Mouse (Mus musculus): ENCODE results near the gene Ggt6. TPM values are rescaled to one million over a fixed set of nuclear protein-coding genes. Genes with fewer than 3 reads are reported as not detected.

Ggt6 gene
- polyA plus RNA-seq, 1 experiment from 2014 or later: not detected

DNA sequence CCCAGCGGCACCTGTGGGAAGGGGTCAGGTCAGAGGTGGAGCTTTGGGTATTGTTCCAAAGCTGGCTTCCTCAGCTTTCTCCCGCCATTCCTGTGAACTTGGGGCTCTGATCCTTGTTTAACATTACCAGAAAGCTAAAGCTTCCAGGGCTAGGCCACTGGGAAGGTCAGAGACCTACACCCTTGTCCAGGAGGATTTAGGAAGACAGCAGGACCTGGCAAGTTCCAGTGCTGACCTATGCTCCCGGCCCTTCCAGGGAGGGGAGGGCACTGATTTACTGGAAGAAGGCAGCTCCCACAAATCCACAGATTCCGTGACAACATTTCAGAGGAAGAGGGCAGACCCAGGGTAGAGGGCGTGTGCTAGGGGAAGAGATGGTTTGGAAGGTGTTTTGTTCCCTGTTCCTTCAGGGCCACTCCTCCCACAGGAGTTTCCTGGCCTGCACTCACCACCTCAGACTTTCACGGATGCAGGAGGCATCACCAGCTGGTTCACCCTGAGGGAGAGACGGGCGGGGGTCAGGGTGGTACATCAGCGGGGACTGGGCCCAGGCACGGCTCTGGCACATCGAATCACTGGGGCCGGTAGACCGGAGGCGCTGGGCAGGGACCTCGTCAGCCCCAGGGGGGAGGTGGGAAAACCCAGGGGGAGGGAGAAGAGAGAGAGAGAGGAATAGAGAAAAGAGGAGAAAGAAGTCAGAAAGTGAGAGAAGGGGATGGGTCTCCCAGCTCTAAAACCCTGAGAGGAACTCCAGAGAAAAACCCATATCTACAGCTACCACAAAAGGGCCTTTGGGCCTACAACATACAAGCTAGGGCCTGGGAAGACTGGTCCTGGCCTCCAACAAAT is 18.0 kb downstream of the Ggt6 start:
- 63% methylated on average over 15 of the region's 15 CpGs for WGBS
- Histone ChIP-seq H3K36me3 (peaks cover 75% of the 10 kb centered on the region), H3K27ac (0 out of 2 replicates have a peak overlapping the region, but pooled peaks have one; percentile 46), H3K9me3 (no peaks in the 10 kb centered on the region), H3K27me3 (ENCODE audit: insufficient read depth, poor library complexity, severe bottlenecking) (no peaks in the 10 kb centered on the region), H3K4me3 (no peak overlapping the region), H3K4me1 (replicated peaks) (peaks cover 49% of the 10 kb centered on the region)
- no peak for DNase-seq (ENCODE audit: low spot score)

DNA sequence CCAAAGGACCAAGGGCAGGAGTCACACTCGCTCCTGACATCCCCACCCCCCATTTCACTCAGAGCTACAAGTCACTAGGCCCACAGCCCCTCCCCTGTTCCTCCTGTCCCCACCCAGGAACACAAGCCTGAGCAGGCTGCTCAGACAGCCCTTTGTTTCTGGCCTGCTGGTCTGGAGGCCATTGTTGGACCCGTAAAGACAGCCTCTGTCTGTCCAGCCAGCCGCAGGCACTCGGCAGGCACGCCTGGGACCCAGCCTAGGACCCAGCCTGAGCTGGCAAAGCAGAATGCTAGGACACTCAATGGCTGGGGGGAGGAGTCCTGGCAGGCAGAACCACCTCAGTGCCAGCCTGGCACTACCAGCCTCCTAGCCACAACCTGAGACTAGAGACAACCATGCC is 20.4 kb downstream of the Ggt6 start:
- Histone ChIP-seq H3K27me3 (ENCODE audit: insufficient read depth, poor library complexity, severe bottlenecking) (no peaks in the 10 kb centered on the region), H3K9me3 (no peaks in the 10 kb centered on the region), H3K4me3 (no peak overlapping the region; the same call in 1 of the 2 replicates), H3K4me1 (replicated peaks) (peaks cover 60% of the 10 kb centered on the region), H3K36me3 (peaks cover 52% of the 10 kb centered on the region), H3K27ac (peak overlapping the region; percentile 90)
- DNase-seq (ENCODE audit: low spot score): peak; percentile 43
- 31% methylated on average over 5 of the region's 5 CpGs for WGBS

DNA sequence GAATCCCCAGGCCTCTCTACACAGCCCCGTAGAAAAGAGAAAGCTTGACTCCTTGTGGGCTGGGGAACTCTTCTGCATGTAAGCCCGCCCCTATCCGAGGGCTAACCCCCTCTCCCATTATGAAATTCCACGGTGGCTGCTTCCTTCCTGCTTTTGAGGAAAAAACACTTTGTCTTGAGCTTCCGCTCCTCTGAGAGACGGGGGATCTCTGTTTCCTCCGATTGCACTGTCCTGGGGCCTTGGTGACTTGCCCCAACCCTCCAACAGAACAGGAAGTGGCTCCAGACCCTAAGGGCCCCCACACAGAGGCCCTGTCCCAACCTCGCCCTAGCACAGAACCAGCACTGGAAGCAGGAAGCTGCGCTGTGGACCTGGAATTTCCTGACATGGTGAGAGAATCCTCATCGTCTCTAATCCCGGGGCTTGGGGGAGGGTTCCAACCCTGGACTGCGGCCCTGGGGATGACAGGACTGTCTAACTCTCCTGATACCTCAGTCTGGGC is 22.7 kb downstream of the Ggt6 start:
- peak overlapping the region; percentile 59 for H3K27ac ChIP-seq

DNA sequence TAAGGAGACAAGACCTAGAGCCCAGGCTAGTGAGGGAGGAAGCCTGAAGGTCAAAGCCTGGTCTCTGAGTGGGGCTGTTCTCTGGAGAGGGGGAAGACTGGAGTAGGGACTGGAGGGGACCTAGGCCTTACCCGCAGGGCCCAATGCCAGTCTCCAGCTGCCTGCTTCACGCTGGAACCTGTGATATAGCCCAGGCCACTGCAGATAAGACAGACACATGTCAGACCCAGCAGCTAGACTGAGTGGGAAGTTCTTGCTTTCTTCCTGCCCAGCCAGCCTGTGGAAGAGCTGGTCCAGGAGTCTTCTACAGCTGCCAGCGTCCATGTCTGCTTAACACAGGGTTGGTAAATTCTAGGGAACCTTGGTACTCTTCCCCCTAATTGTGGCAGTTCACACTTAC is 23.2 kb downstream of the Ggt6 start:
- 85% methylated on average over 3 of the region's 3 CpGs for WGBS
- peak overlapping the region; percentile 59 for H3K27ac ChIP-seq

More for the DNA sequence above, 22.7 kb downstream of the Ggt6 start:
- no peak overlapping the region for H3K4me3 ChIP-seq
- 73% methylated on average over 12 of the region's 12 CpGs for WGBS
- H3K27me3 ChIP-seq (ENCODE audit: insufficient read depth, poor library complexity, severe bottlenecking): no peaks in the 10 kb centered on the region
- peaks cover 71% of the 10 kb centered on the region for H3K4me1 ChIP-seq (replicated peaks)
- H3K36me3 ChIP-seq: peaks cover 28% of the 10 kb centered on the region
- DNase-seq (ENCODE audit: low spot score): no peak
- H3K9me3 ChIP-seq: no peaks in the 10 kb centered on the region

DNA sequence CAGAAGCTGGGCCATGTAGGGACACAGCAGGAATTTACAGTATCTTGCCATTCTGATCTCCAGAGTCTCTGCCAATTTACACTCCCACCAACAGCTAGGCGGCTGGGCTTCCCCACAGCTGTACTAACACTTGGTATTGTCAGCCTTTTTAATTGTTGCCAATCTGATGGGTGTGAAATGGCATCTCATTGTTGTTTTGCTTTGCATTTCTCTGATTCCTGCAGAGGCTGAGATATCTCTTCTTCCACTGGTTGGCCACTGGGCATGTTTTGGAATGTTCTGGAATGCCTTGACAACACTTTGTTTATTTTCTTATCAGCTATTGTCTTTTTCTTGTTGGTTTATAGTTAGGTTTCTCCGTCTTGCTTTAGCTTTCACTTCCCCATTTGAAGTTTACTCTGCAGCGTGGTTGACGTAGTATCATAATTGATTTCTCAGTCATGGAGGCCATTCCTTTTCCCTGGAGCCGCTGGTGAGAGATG is 26.2 kb downstream of the Ggt6 start:
- DNase-seq (ENCODE audit: low spot score): no peak
- H3K4me1 ChIP-seq (replicated peaks): peaks cover 66% of the 10 kb centered on the region
- H3K4me3 ChIP-seq: no peak overlapping the region
- 0 out of 2 replicates have a peak, but pooled peaks cover 2% of the 10 kb centered on the region for H3K36me3 ChIP-seq
- no peaks in the 10 kb centered on the region for H3K27me3 ChIP-seq (ENCODE audit: insufficient read depth, poor library complexity, severe bottlenecking)
- 41% methylated on average over 5 of the region's 5 CpGs for WGBS
- no peaks in the 10 kb centered on the region for H3K9me3 ChIP-seq
- 0 out of 2 replicates have a peak overlapping the region, but pooled peaks have one; percentile 66 for H3K27ac ChIP-seq

More for the DNA sequence above, 23.2 kb downstream of the Ggt6 start:
- H3K36me3 ChIP-seq: peaks cover 24% of the 10 kb centered on the region
- no peaks in the 10 kb centered on the region for H3K27me3 ChIP-seq (ENCODE audit: insufficient read depth, poor library complexity, severe bottlenecking)
- DNase-seq (ENCODE audit: low spot score): no peak
- H3K9me3 ChIP-seq: no peaks in the 10 kb centered on the region
- H3K4me3 ChIP-seq: no peak overlapping the region
- H3K4me1 ChIP-seq (replicated peaks): peaks cover 66% of the 10 kb centered on the region

DNA sequence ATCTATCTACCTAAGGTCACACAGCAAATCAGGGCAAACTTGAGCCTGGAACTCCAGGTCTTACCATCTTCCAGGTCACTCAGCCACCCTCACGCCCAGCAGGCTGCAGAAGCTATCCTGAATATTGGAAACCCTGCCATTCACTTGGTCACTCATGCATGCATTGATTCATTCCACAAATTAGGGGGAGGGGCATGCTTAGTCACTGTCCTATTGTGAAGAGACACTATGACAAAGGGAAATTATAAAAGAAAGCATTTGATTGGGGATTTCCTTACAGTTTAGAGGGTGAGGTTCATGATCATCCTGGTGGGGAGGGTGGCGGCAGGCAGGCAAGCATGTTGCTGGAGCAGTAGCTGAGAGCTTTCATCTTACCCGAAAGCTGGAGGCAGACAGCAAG is 29.5 kb downstream of the Ggt6 start:
- Histone ChIP-seq H3K4me3 (no peak overlapping the region), H3K36me3 (no peaks in the 10 kb centered on the region), H3K27me3 (ENCODE audit: insufficient read depth, poor library complexity, severe bottlenecking) (no peaks in the 10 kb centered on the region), H3K4me1 (replicated peaks) (peaks cover 80% of the 10 kb centered on the region), H3K9me3 (no peaks in the 10 kb centered on the region), H3K27ac (peak overlapping the region; percentile 72)
- DNase-seq (ENCODE audit: low spot score): no peak
- WGBS: 42% methylated on average over 3 of the region's 3 CpGs

DNA sequence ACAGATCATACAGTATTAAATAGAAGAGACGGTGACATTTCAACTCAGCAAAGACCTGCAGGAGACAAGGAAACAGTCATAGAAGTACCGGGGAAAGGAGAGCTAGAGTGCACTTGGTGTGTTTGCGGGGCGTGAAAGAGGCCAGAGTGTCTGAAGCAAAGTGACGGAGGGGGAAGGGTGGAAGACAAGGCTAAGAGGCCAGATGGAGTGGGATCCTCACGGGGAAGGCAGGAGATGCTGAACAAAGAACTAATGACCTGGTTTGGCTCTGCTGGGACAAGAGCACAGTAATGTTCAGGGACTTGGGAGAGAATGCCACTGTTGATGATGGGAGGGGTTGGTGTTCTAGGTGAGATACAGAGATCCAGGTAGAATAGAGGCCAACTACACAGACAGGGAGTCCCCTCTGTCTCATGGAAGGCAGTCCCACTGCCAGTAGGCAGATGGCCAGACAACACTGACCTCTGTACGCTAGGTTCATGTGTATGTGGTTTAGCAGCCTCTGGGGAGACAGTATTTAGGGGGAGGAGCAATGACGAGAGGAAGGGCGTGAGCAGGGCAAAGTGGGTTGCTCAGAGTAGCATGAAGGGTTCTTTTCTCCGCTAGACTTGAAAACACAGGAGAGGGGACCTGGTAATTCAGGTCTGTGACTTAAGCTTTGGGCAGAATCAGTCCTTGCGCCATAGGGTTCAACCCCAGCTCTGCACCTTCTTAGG is 30.8 kb downstream of the Ggt6 start:
- no peak for DNase-seq (ENCODE audit: low spot score)
- Histone ChIP-seq H3K36me3 (no peaks in the 10 kb centered on the region), H3K27ac (peak overlapping the region; percentile 72), H3K27me3 (ENCODE audit: insufficient read depth, poor library complexity, severe bottlenecking) (no peaks in the 10 kb centered on the region), H3K4me3 (no peak overlapping the region), H3K9me3 (no peaks in the 10 kb centered on the region), H3K4me1 (replicated peaks) (peaks cover 85% of the 10 kb centered on the region)
- 65% methylated on average over 11 of the region's 11 CpGs for WGBS

DNA sequence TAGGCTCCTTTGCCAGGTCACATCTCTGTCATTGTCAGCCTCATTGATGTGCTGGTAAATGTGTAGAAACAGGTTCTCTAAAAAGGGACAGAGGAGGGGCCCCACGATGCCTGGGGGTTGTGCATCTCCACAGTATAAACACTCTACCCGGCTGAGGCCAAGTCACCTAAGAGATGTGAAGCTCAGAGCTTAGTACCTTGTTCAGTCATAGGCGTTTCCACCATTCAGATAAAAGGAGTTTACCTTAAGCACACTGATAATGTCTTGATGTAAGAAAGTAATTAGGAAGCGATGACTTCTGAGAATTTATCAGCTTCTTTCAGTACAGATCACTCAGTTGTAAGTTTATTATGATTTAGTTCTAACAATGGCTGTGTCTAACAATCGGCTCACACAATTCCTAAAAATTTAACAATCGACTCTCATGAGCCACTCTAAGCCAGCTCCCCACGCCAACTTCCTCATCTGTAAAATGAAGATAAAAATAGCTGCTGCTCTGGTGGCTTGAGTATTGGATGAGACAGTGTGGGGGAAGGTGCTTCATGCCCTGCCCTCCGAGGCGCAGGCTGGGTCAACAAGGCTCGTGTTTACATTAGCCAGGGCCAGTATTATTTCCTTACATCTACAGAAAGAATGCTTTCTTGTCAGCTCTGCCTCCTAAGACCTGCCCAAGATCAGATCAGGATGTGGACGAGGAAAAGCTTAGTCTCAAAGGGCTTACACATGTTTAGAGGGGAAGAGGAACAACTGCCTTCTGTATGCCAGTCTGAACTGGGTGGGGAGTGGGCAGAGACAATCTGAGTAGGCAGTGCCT is 31.6 kb downstream of the Ggt6 start:
- Histone ChIP-seq H3K27me3 (ENCODE audit: insufficient read depth, poor library complexity, severe bottlenecking) (no peaks in the 10 kb centered on the region), H3K36me3 (no peaks in the 10 kb centered on the region), H3K4me1 (replicated peaks) (peaks cover 82% of the 10 kb centered on the region), H3K27ac (peak overlapping the region; percentile 72), H3K4me3 (no peak overlapping the region), H3K9me3 (no peaks in the 10 kb centered on the region)
- DNase-seq (ENCODE audit: low spot score): no peak
- 67% methylated on average over 11 of the region's 11 CpGs for WGBS

DNA sequence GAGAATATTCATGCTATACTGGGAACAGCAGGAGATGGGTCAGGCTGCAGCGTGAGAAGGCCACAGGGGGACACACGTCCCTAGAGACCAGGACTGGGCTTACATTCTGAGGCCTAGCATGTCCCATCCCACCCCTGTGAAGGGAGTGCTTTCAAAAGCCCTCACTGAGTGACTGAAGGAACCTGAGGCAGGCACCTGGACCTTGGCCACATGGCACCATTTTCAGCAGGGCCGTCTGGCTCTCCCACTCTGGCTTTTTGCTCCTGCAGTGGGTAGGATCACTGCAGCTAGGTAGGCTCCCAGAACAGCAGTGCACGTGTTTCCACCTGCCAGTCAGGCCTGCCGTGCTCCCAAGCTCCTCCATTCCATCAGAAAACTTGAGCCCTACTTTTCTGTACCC is 33.2 kb downstream of the Ggt6 start:
- 72% methylated on average over 5 of the region's 5 CpGs for WGBS
- H3K4me1 ChIP-seq (replicated peaks): peaks cover 85% of the 10 kb centered on the region

DNA sequence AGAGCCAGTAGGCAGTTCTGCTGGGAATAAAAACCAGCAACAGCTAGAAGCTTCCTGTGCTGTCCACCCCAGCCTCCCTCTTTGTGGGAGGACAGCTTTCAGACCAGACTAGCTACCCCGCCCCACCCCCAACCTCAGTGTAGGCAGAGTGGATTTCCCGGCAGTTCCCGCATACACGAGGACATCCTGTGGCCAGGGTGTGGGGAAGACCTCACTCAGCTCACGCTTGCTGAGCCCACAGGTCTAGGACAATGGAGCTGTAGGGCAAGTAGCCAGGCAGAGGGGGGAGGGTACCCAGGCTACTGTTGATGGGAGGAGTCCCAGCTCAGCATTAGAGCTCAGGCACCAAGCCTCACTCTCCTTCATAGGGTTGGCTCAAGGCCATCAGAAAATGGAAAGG is 33.9 kb downstream of the Ggt6 start:
- H3K4me3 ChIP-seq: no peak overlapping the region
- peaks cover 84% of the 10 kb centered on the region for H3K4me1 ChIP-seq (replicated peaks)
- no peak for DNase-seq (ENCODE audit: low spot score)
- H3K36me3 ChIP-seq: 0 out of 2 replicates have a peak, but pooled peaks cover 3% of the 10 kb centered on the region
- no peaks in the 10 kb centered on the region for H3K9me3 ChIP-seq
- H3K27me3 ChIP-seq (ENCODE audit: insufficient read depth, poor library complexity, severe bottlenecking): no peaks in the 10 kb centered on the region
- H3K27ac ChIP-seq: peak overlapping the region; percentile 79
- WGBS: 29% methylated on average over 5 of the region's 5 CpGs

More for the DNA sequence above, 33.2 kb downstream of the Ggt6 start:
- Histone ChIP-seq H3K27me3 (ENCODE audit: insufficient read depth, poor library complexity, severe bottlenecking) (no peaks in the 10 kb centered on the region), H3K4me3 (no peak overlapping the region), H3K36me3 (0 out of 2 replicates have a peak, but pooled peaks cover 3% of the 10 kb centered on the region), H3K9me3 (no peaks in the 10 kb centered on the region), H3K27ac (peak overlapping the region; percentile 79)
- no peak for DNase-seq (ENCODE audit: low spot score)

DNA sequence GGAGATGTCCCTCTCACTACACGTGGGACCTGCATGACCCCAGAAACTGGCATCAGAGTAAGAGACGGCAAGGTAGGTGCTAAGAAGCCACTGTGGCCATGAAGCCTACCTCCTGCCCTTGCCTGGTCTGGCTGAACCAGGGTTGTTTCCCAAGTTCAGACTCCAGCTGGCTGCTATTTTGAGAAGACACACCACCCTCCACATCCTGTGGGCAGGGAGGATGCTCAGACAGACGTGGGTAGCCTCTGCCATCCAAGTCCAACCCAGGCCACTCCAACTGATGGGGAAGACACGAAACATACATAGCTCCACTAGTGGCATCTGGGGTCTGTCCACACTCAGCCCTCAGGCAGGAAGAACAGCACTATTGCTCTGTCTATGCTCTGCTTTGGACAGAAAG is 34.7 kb downstream of the Ggt6 start:
- Histone ChIP-seq H3K27ac (peak overlapping the region; percentile 50; the same call in 1 of the 2 replicates), H3K4me3 (no peak overlapping the region), H3K4me1 (replicated peaks) (peaks cover 84% of the 10 kb centered on the region), H3K36me3 (0 out of 2 replicates have a peak, but pooled peaks cover 3% of the 10 kb centered on the region), H3K9me3 (no peaks in the 10 kb centered on the region), H3K27me3 (ENCODE audit: insufficient read depth, poor library complexity, severe bottlenecking) (no peaks in the 10 kb centered on the region)
- WGBS: 69% methylated on average over 4 of the region's 4 CpGs
- no peak for DNase-seq (ENCODE audit: low spot score)

DNA sequence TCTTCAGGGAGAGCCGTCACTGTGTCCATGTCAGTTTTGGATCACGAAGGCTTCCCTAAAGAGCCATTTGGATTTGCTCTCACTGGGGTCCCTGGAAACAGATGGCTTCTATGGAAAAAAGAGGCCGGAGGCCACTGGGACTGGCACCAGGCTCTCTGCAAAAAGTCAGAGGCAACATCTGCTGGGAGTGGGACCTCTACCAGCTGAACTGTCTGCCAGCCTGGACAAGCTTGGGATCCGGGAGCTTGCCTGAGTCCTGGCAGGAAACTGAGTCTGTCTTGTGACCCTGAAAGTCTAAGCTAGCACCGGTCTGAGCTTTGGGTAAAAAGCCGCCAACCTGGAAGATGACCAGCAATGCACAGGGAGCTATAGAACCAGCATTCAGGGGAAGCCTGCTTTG is 36.1 kb downstream of the Ggt6 start:
- Histone ChIP-seq H3K27ac (no peak overlapping the region; the same call in 1 of the 2 replicates), H3K27me3 (ENCODE audit: insufficient read depth, poor library complexity, severe bottlenecking) (no peaks in the 10 kb centered on the region), H3K9me3 (no peaks in the 10 kb centered on the region), H3K36me3 (0 out of 2 replicates have a peak, but pooled peaks cover 3% of the 10 kb centered on the region), H3K4me1 (replicated peaks) (peaks cover 84% of the 10 kb centered on the region), H3K4me3 (no peak overlapping the region)
- WGBS: 81% methylated on average over 6 of the region's 6 CpGs
- no peak for DNase-seq (ENCODE audit: low spot score)

All from hindbrain, embryonic 10.5 days (tissue).